Mouse (Mus musculus): ENCODE measurements around the gene Rbms3. TPM values are rescaled to one million over a fixed set of nuclear protein-coding genes. Genes with fewer than 3 reads are reported as not detected.

Rbms3 gene
- polyA plus RNA-seq, 1 experiment from 2014 or later, result 8.2 TPM

DNA sequence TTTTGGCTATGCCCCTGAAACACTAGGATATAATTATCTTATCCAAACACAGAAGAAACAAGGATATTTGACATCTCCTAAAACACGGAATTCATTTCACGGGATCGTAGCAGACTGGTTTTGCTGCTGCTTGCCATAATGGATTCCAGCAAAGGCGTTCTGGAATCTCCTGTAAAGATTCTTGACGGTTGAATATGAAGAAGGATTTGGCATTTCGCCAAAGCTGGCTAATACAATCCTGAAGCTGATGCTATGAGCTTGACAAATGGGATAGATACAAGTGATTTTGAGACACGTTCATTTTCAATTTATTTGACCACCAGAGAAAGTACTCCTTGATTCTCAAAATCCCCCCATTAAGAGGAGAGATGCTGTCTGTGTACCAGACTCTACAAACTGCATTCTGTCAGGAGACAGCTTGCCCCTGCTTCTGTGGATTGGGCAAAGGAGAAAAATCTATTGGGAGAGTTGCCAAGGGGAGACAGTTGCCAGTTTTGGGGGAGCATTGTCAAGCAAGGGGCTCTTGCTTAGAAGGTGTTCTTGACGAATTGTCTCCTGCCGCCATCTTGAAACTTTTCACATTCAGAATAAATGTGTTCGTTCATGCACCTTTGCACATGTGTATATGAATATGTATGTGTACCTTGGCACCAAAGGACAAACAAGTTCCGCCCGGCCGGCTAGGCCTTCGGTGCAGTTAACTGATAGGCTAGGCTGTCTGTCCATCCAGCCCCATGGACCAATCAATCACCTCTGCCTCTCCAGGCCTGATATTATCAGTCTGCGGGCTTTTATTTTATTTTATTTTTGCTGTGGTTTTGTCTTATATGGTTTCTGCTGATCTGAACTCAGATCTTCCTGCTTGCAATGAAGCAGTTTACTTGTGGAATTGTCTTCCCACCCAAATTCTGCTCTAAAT, 442.3 kb downstream of the Rbms3 start:
- Histone ChIP-seq H3K4me1 (peaks cover 11% of the 10 kb centered on the region), H3K27ac (no peak overlapping the region), H3K36me3 (replicated peaks) (no peaks in the 10 kb centered on the region), H3K9me3 (no peaks in the 10 kb centered on the region; the same call in 1 of the 2 replicates), H3K4me3 (no peak overlapping the region), H3K27me3 (ENCODE audit: poor library complexity, severe bottlenecking) (no peaks in the 10 kb centered on the region)
- 93% methylated on average over 15 of the region's 15 CpGs for WGBS
- no peak for DNase-seq (ENCODE audit: extremely low spot score, low spot score)

DNA sequence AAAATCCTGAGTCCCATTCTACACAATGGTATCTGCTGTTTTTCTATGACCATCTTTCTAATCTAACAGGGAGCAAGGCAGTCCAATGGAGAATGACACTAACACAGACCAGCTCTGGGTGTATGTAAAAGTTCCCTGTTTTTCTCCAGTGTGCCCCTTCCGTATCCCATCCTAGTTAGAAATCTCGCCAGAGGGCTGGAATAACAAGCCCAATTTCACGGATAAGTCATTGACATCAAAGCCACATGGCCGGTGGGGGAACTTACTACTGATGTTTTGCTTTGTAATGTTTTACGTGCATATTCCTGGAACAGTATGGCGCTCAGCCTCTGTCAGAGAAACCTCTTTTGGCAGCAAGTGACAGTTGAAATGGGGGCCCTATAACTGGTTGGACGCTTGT, 449.1 kb downstream of the Rbms3 start:
- WGBS, result 68% methylated on average over 7 of the region's 7 CpGs
- H3K4me1 ChIP-seq, result peaks cover 18% of the 10 kb centered on the region
- no peak overlapping the region for H3K27ac ChIP-seq
- H3K9me3 ChIP-seq, result no peaks in the 10 kb centered on the region
- no peaks in the 10 kb centered on the region for H3K36me3 ChIP-seq (replicated peaks)
- H3K4me3 ChIP-seq, result no peak overlapping the region
- no peaks in the 10 kb centered on the region for H3K27me3 ChIP-seq (ENCODE audit: poor library complexity, severe bottlenecking)
- no peak for DNase-seq (ENCODE audit: extremely low spot score, low spot score)

DNA sequence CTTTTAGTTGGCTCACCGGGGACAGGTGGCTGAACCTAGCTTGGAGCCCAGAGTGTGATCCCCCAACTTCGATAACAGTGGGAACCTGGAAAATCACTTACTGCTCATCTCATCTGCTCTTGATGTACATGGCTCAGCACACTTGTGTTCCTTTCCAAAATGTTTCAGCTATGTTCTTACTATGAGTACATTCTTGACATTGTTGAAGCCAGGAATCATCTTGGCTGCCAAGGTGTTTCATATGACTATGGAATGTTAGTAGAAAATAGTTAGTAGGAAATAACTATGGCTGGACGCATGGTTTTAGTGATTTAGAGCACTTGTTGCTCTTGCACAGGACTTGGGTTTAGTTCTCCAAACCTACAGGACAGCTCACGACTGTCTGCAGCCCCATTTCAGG, 451.3 kb downstream of the Rbms3 start:
- WGBS, result 92% methylated on average over 4 of the region's 4 CpGs
- Histone ChIP-seq H3K27ac (no peak overlapping the region), H3K27me3 (ENCODE audit: poor library complexity, severe bottlenecking) (no peaks in the 10 kb centered on the region), H3K9me3 (no peaks in the 10 kb centered on the region), H3K4me1 (peaks cover 25% of the 10 kb centered on the region), H3K4me3 (no peak overlapping the region), H3K36me3 (replicated peaks) (no peaks in the 10 kb centered on the region)
- no peak for DNase-seq (ENCODE audit: extremely low spot score, low spot score)

DNA sequence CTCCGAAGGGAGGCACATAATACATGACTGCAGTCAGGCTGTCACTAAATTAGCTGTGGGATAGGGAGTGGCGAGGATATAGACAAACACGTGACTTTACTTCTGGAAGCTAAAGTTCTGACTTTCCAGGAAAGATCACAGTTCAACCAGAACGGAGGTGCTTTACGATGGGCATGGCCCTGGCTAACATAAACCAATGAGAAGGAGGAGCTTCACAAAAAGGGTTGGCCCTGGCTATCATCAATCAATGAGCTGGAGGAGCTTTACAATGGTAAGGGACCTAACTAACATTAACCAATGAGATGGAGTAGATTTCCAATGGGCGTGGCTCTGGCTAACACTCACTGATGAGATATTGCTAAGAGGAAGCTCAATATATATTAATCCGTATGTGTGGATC, 457.2 kb downstream of the Rbms3 start:
- H3K4me1 ChIP-seq, result peaks cover 21% of the 10 kb centered on the region
- peaks cover 4% of the 10 kb centered on the region; the same call in 1 of the 2 replicates for H3K9me3 ChIP-seq
- H3K4me3 ChIP-seq, result no peak overlapping the region
- no peaks in the 10 kb centered on the region for H3K27me3 ChIP-seq (ENCODE audit: poor library complexity, severe bottlenecking)
- H3K36me3 ChIP-seq (replicated peaks), result no peaks in the 10 kb centered on the region
- no peak overlapping the region for H3K27ac ChIP-seq
- no peak for DNase-seq (ENCODE audit: extremely low spot score, low spot score)
- 93% methylated on average over 7 of the region's 7 CpGs for WGBS

DNA sequence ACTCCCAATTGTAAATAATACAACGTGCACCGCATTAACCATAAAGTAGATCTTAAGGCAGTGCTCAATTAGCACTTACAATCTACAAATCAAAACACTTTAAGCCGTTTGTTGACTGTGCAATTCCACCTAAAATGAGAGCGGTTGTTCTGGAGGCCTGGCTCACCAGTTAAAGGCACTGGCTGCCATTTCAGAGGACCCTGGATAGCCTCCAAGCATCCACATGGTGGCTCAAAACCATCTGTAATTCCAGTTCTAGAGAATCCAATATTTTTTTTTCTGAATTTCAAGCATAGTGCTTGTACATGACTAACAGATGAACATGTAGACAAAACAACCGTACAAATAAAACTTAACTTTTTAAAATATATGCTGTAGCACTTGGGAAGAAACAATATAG, 460.5 kb downstream of the Rbms3 start:
- Histone ChIP-seq H3K27ac (no peak overlapping the region), H3K36me3 (replicated peaks) (no peaks in the 10 kb centered on the region), H3K27me3 (ENCODE audit: poor library complexity, severe bottlenecking) (no peaks in the 10 kb centered on the region; the same call in 1 of the 2 replicates), H3K4me1 (peaks cover 21% of the 10 kb centered on the region), H3K9me3 (peaks cover 4% of the 10 kb centered on the region; the same call in 1 of the 2 replicates), H3K4me3 (no peak overlapping the region)
- WGBS, result 92% methylated on average over 5 of the region's 5 CpGs
- DNase-seq (ENCODE audit: extremely low spot score, low spot score), result no peak

DNA sequence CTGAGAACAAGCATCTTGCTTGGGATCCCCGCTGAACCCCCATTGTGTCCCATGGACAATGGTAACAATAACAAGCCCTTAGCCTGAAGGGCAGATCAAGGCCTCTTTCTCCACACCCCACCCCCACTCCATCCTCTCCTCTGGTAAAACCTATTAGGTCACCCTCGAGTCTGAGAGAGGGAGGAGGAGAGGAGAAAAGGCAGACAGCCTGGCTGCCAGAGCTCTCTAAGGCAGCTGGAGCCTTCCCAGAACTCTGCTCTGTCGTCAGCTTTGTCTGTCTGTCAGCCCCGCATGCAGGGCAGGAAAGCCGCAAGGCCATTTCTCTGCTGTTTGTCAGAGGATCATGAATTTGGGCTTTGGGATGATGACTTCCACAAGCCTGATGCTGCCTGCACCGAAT, 466.6 kb downstream of the Rbms3 start:
- Histone ChIP-seq H3K4me3 (no peak overlapping the region), H3K36me3 (replicated peaks) (no peaks in the 10 kb centered on the region), H3K27me3 (ENCODE audit: poor library complexity, severe bottlenecking) (no peaks in the 10 kb centered on the region; the same call in 1 of the 2 replicates), H3K9me3 (peaks cover 4% of the 10 kb centered on the region; the same call in 1 of the 2 replicates), H3K27ac (peak overlapping the region; percentile 36; the same call in 1 of the 2 replicates), H3K4me1 (peaks cover 30% of the 10 kb centered on the region)
- WGBS, result 15% methylated on average over 6 of the region's 6 CpGs
- no peak for DNase-seq (ENCODE audit: extremely low spot score, low spot score)

DNA sequence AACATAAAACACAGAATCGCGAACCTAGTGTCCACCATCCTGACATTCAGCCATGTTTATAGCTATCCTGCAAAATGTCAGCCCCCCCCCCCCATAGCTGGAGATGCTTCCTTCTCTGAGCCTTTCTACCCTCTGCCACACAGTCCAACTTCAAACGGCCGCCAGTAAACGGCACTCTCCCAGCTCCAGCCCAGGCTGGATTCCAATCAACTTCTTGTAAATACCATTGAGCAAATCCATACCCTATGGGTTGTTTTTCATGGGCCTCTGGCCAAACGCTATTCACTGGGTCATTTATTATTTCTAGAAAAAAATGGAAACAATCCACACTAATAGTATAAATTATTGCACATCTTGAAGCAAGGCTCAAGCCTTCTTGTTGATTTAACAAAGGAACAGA, 468.6 kb downstream of the Rbms3 start:
- Histone ChIP-seq H3K36me3 (replicated peaks) (no peaks in the 10 kb centered on the region), H3K4me3 (no peak overlapping the region), H3K9me3 (no peaks in the 10 kb centered on the region), H3K4me1 (peaks cover 22% of the 10 kb centered on the region), H3K27me3 (ENCODE audit: poor library complexity, severe bottlenecking) (no peaks in the 10 kb centered on the region; the same call in 1 of the 2 replicates), H3K27ac (no peak overlapping the region)
- no peak for DNase-seq (ENCODE audit: extremely low spot score, low spot score)
- WGBS, result 87% methylated on average over 6 of the region's 6 CpGs

DNA sequence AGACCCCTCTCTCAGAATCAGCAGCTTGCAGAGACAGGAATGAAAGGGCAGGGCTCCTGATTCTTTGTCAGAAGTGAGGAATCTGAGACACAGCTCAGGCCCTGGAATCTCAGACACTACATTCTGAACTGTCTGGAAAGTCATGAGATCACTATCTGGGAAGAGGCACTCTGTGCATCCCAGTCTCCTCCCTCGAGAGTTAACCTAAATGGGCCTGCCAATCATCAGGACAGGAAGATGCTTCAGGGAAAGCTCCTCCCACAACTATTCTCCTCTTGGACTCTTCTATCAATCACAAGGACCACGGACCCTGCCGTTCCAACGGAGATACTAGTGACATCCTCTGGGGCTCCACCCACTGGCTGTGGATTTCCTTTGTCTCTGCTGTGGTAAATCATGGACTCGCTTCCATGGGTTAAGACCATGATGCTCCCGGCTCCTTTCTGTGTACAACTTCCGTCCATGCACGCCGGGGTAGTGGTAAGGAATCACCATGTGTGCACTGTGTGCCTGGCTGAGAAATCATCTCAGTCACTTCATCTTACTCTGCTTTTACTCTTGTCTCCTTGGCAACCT, 473.3 kb downstream of the Rbms3 start:
- peaks cover 12% of the 10 kb centered on the region; the same call in 1 of the 2 replicates for H3K4me1 ChIP-seq
- no peak for DNase-seq (ENCODE audit: extremely low spot score, low spot score)
- H3K4me3 ChIP-seq, result no peak overlapping the region
- 92% methylated on average over 9 of the region's 9 CpGs for WGBS
- H3K27me3 ChIP-seq (ENCODE audit: poor library complexity, severe bottlenecking), result no peaks in the 10 kb centered on the region
- no peaks in the 10 kb centered on the region for H3K36me3 ChIP-seq (replicated peaks)
- no peaks in the 10 kb centered on the region for H3K9me3 ChIP-seq
- no peak overlapping the region for H3K27ac ChIP-seq

DNA sequence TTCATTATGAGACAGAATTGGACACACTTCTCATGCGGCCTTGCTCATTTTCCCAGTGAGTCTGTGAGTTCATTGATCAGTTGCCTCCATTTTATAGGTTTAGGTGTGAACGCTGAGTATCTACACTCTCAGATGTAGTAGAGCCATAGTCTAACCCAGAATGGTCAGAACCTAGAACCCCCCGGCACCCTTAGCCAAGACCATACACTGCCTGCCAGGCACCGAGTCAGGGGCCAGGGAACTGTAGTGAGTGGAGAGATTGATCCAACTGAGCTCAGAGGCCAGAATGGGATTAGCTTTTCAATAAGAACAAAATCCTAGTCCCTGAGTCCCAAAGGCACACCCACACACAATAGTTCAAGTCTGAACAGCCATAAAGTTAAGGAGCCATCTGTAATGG, 475.1 kb downstream of the Rbms3 start:
- no peak overlapping the region for H3K4me3 ChIP-seq
- H3K27ac ChIP-seq, result no peak overlapping the region
- no peaks in the 10 kb centered on the region for H3K27me3 ChIP-seq (ENCODE audit: poor library complexity, severe bottlenecking)
- no peaks in the 10 kb centered on the region for H3K36me3 ChIP-seq (replicated peaks)
- peaks cover 12% of the 10 kb centered on the region; the same call in 1 of the 2 replicates for H3K4me1 ChIP-seq
- DNase-seq (ENCODE audit: extremely low spot score, low spot score), result no peak
- H3K9me3 ChIP-seq, result no peaks in the 10 kb centered on the region
- WGBS, result 92% methylated on average over 4 of the region's 4 CpGs

DNA sequence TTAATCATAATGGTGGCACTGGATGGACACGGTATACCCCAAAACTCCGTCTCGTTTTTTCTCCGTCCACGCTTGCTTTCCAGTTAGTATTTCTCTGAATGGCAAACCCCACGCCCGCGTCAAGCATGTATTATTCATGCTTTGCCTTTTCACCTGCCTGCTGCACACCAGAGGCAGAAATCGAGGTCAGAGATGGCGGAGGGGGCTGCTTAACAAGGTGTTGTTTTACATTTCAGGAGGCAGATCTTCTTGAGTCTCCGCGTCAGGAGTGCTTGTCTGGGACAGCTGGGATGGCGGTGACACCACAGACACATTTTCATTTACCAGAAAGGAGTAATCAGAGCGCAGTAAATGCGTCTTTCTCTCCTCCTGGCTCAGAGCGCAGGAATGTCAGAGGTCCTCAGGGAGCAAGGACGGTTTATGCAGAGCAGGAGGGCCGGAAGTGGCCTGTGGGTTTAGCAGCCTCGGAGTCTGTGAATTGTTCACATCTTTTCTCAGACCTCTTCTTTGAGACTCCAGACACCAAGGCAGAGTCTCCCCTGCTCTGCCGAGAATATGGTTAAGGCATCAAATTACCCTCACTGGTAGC, 475.9 kb downstream of the Rbms3 start:
- no peak for DNase-seq (ENCODE audit: extremely low spot score, low spot score)
- H3K4me1 ChIP-seq, result peaks cover 12% of the 10 kb centered on the region; the same call in 1 of the 2 replicates
- no peaks in the 10 kb centered on the region for H3K9me3 ChIP-seq
- no peak overlapping the region for H3K4me3 ChIP-seq
- no peaks in the 10 kb centered on the region for H3K36me3 ChIP-seq (replicated peaks)
- H3K27ac ChIP-seq, result no peak overlapping the region
- 80% methylated on average over 20 of the region's 20 CpGs for WGBS
- H3K27me3 ChIP-seq (ENCODE audit: poor library complexity, severe bottlenecking), result no peaks in the 10 kb centered on the region

DNA sequence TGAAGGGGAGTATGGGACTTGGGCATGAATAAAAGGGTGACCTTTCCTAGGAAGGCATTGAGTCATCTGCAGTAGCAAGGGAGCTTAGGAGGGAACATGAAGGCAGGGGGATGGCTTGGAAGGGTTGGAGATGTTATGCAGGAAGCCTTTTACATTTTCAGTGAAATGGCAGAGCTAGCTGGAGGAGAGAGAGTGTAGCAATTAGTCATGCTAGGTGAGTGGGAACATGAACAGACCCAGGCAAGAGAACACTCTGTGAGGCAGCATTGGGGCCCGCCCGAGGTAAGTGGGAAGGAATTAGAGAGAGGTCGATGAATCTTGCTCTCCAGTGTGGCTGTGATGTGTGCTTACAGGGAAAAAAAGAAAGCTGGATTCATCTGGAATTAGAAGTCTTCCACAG, 477.8 kb downstream of the Rbms3 start:
- H3K4me1 ChIP-seq, result peaks cover 12% of the 10 kb centered on the region; the same call in 1 of the 2 replicates
- no peaks in the 10 kb centered on the region for H3K36me3 ChIP-seq (replicated peaks)
- H3K9me3 ChIP-seq, result no peaks in the 10 kb centered on the region
- H3K27ac ChIP-seq, result no peak overlapping the region
- DNase-seq (ENCODE audit: extremely low spot score, low spot score), result no peak
- no peak overlapping the region for H3K4me3 ChIP-seq
- no peaks in the 10 kb centered on the region for H3K27me3 ChIP-seq (ENCODE audit: poor library complexity, severe bottlenecking)
- 95% methylated on average over 3 of the region's 3 CpGs for WGBS

DNA sequence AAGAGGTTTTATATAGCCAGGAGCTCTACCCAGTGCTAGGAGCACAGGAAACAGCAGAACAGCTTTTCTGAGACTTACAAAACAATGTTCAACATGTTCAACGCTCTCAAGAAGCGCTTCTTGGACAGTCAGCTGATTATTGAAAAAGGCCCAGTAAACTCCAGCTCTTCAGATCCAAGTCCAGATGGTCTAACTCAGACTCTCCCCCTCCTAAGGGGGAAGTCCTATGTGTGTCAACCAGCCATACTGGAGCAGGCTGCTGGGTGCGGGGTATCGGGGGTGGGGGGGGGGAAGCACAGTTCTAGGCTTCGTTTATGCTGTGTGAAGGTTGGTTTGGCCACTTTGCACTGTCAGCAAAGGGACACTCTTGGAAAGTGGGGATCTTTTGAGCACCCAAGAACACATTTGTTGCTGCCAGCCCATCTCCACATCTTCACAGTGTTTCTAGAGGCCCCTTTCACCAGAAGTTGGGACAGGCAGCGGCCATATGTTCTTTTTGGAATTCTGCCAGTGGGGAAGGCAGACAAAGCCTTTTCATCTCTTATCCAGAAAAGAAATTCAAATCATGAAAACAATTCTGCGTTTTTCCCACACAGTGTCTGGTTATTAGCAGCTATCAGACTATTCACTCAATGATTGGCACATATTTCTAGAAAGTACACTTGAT, 485.5 kb downstream of the Rbms3 start:
- Histone ChIP-seq H3K36me3 (replicated peaks) (no peaks in the 10 kb centered on the region), H3K4me3 (no peak overlapping the region)
- no peak for DNase-seq (ENCODE audit: extremely low spot score, low spot score)

More for the DNA sequence above, 485.5 kb downstream of the Rbms3 start:
- WGBS, result 92% methylated on average over 7 of the region's 7 CpGs
- Histone ChIP-seq H3K27me3 (ENCODE audit: poor library complexity, severe bottlenecking) (no peaks in the 10 kb centered on the region), H3K4me1 (no peaks in the 10 kb centered on the region), H3K9me3 (no peaks in the 10 kb centered on the region), H3K27ac (no peak overlapping the region)

Measured in forebrain, embryonic 10.5 days (tissue).